Comparison of ENCODE assay signal across 20 mouse cellular contexts in genomic region chr4:82600636-82601035, GRCm38 (mm10).
DNase-seq lines count a peak whose midpoint lies in the region; ATAC-seq lines count a peak whose summit lies in the region.
"Had no signal": no experiment of that assay in that cellular context is flagged by ENCODE, and none has a peak within 500 bp of the region (broad histone marks: within the 10 kb centered on the region; RNA-seq: fewer than 3 reads in every experiment).

No protein-coding gene starts in this region.

- H3K4me2 ChIP-seq in midbrain, embryonic 11.5 days, result no peak overlapping the region
- no peak overlapping the region for H3K4me2 ChIP-seq in midbrain, embryonic 16.5 days (ENCODE audit: low read length)
- no peak overlapping the region for H3K4me2 ChIP-seq in hindbrain, embryonic 13.5 days
- H3K4me2 ChIP-seq: embryonic facial prominence, embryonic 12.5 days; forebrain, embryonic 13.5 days; forebrain, embryonic 15.5 days had no signal

- no peaks in the 10 kb centered on the region for H3K36me3 ChIP-seq in midbrain, embryonic 11.5 days (ENCODE audit: control insufficient read depth, insufficient read depth, low read length)
- H3K36me3 ChIP-seq in midbrain, embryonic 16.5 days (ENCODE audit: control insufficient read depth, insufficient read depth, low read length), result no peaks in the 10 kb centered on the region
- no peaks in the 10 kb centered on the region for H3K36me3 ChIP-seq in limb, embryonic 10.5 days
- no peaks in the 10 kb centered on the region for H3K36me3 ChIP-seq in hindbrain, embryonic 13.5 days
- H3K36me3 ChIP-seq: embryonic facial prominence, embryonic 10.5 days; embryonic facial prominence, embryonic 12.5 days; forebrain, embryonic 15.5 days; G1E had no signal

- no peaks in the 10 kb centered on the region for H3K4me1 ChIP-seq in midbrain, embryonic 11.5 days (ENCODE audit: control insufficient read depth, insufficient read depth, low read length)
- no peaks in the 10 kb centered on the region for H3K4me1 ChIP-seq in midbrain, embryonic 16.5 days (ENCODE audit: control insufficient read depth, insufficient read depth, low read length)
- H3K4me1 ChIP-seq in limb, embryonic 10.5 days, result peaks cover 20% of the 10 kb centered on the region
- peaks cover 13% of the 10 kb centered on the region for H3K4me1 ChIP-seq in hindbrain, embryonic 13.5 days (replicated peaks)

- peak; percentile 35 for DNase-seq in midbrain, embryonic 11.5 days (ENCODE audit: low spot score, missing footprints)
- DNase-seq in R1 (ENCODE audit: low read depth, low spot score), result peak; percentile 73
- no peak for DNase-seq in limb, embryonic 10.5 days (ENCODE audit: low spot score)
- DNase-seq: adrenal gland, adult 8-10 months; adrenal gland, postnatal 14 days; adrenal gland, postnatal 36 days; cerebellum, adult 11-12 months; cerebellum, adult 2 months; cerebellum, adult 9-10 months; cerebellum, postnatal 10 days; cerebellum, postnatal 25 days had no signal

- H3K4me3 ChIP-seq in midbrain, embryonic 11.5 days (ENCODE audit: low read depth, low read length), result no peak overlapping the region
- H3K4me3 ChIP-seq in midbrain, embryonic 16.5 days (ENCODE audit: low read depth, low read length), result no peak overlapping the region
- H3K4me3 ChIP-seq in limb, embryonic 10.5 days, result no peak overlapping the region
- H3K4me3 ChIP-seq in hindbrain, embryonic 13.5 days, result no peak overlapping the region
- H3K4me3 ChIP-seq: embryonic facial prominence, embryonic 10.5 days; embryonic facial prominence, embryonic 12.5 days; forebrain, embryonic 13.5 days; forebrain, embryonic 15.5 days had no signal

- ATAC-seq in midbrain, embryonic 11.5 days (ENCODE audit: low FRiP score), result no peak
- no peak for ATAC-seq in midbrain, embryonic 16.5 days
- ATAC-seq in hindbrain, embryonic 13.5 days (ENCODE audit: low FRiP score), result no peak
- ATAC-seq: activated CD4-positive, CD25-positive, alpha-beta regulatory T cell, adult 4 months; forebrain, embryonic 13.5 days; forebrain, embryonic 15.5 days; Patski had no signal

- 81% methylated on average over 1 of the region's 1 CpGs for WGBS in midbrain, embryonic 11.5 days
- WGBS in midbrain, embryonic 16.5 days, result 68% methylated on average over 1 of the region's 1 CpGs
- 93% methylated on average over 1 of the region's 1 CpGs for WGBS in limb, embryonic 10.5 days
- WGBS in hindbrain, embryonic 13.5 days, result 92% methylated on average over 1 of the region's 1 CpGs

- no peak overlapping the region for H3K9ac ChIP-seq in midbrain, embryonic 11.5 days (ENCODE audit: low read length)
- no peak overlapping the region for H3K9ac ChIP-seq in midbrain, embryonic 16.5 days (ENCODE audit: low read depth, low read length)
- no peak overlapping the region for H3K9ac ChIP-seq in hindbrain, embryonic 13.5 days
- H3K9ac ChIP-seq: embryonic facial prominence, embryonic 12.5 days; forebrain, embryonic 13.5 days; forebrain, embryonic 15.5 days had no signal

- no peak overlapping the region for H3K27ac ChIP-seq in midbrain, embryonic 11.5 days (ENCODE audit: low read depth, low read length)
- H3K27ac ChIP-seq in midbrain, embryonic 16.5 days (ENCODE audit: low read length), result no peak overlapping the region
- no peak overlapping the region for H3K27ac ChIP-seq in limb, embryonic 10.5 days
- no peak overlapping the region for H3K27ac ChIP-seq in hindbrain, embryonic 13.5 days
- H3K27ac ChIP-seq: embryonic facial prominence, embryonic 10.5 days; embryonic facial prominence, embryonic 12.5 days; forebrain, embryonic 13.5 days; forebrain, embryonic 15.5 days had no signal

- H3K27me3 ChIP-seq in midbrain, embryonic 11.5 days (ENCODE audit: control insufficient read depth, insufficient read depth, low read length), result no peaks in the 10 kb centered on the region
- H3K27me3 ChIP-seq in midbrain, embryonic 16.5 days (ENCODE audit: control insufficient read depth, insufficient read depth, low read depth, low read length), result no peaks in the 10 kb centered on the region
- no peaks in the 10 kb centered on the region for H3K27me3 ChIP-seq in limb, embryonic 10.5 days (ENCODE audit: low read depth, poor library complexity, severe bottlenecking)
- no peaks in the 10 kb centered on the region for H3K27me3 ChIP-seq in hindbrain, embryonic 13.5 days
- H3K27me3 ChIP-seq: embryonic facial prominence, embryonic 12.5 days; forebrain, embryonic 13.5 days; forebrain, embryonic 15.5 days; Patski had no signal

- no peaks in the 10 kb centered on the region for H3K9me3 ChIP-seq in midbrain, embryonic 11.5 days (ENCODE audit: control insufficient read depth, low read length)
- no peaks in the 10 kb centered on the region for H3K9me3 ChIP-seq in midbrain, embryonic 16.5 days (replicated peaks; ENCODE audit: control insufficient read depth, low read length, poor library complexity, severe bottlenecking)
- no peaks in the 10 kb centered on the region for H3K9me3 ChIP-seq in limb, embryonic 10.5 days (replicated peaks)
- H3K9me3 ChIP-seq in hindbrain, embryonic 13.5 days, result peaks cover 11% of the 10 kb centered on the region; the same call in 1 of the 2 replicates
- H3K9me3 ChIP-seq: embryonic facial prominence, embryonic 12.5 days had no signal
